Mouse (Mus musculus) liver, postnatal 0 days (tissue): ENCODE measurements around the gene Rhoa.

Experiments used
- CTCF ChIP-seq: sonication (generic); IDR thresholded peaks from 2 replicates; pipeline ENCODE4 v1.5.1; 2016; ENCODE audit warnings: antibody characterized with exemption, low read depth
- EP300 ChIP-seq: IDR thresholded peaks from 2 replicates; pipeline ENCODE4 v1.6.1; 2016; ENCODE audit warnings: antibody characterized with exemption, low read depth, mild to moderate bottlenecking

GRCm38 (mm10) chr9:108347540-108348289, 41.8 kb downstream of the Rhoa start, which contains the start of gene Usp4:
- TF ChIP-seq CTCF (peak; percentile 16; the same call in 1 of the 2 replicates), EP300 (no peak)
